Mouse (Mus musculus) stomach, embryonic 15.5 days (tissue): ENCODE measurements around the gene A1bg. TPM values are rescaled to one million over a fixed set of nuclear protein-coding genes. Genes with fewer than 3 reads are reported as not detected.
A peak's percentile ranks its signal among the peaks of the same experiment; 100 is the strongest.

ENCODE experiments used
- ATAC-seq: fragments of 200-750 bp; cut with Nextera tagmentation; 2 replicates; pipeline ENCODE4 v1.8.0; 2017; ENCODE audit warnings: low read depth, moderate number of reproducible peaks, moderate TSS enrichment; ENCODE audit not compliant: insufficient read depth, low FRiP score
- H3K27ac ChIP-seq: fragments of 300-500 bp; sonication (generic); 2 replicates; pipeline ENCODE4 v1.5.1; 2015; ENCODE audit warnings: mild to moderate bottlenecking, inconsistent platforms
- H3K27me3 ChIP-seq: fragments of 300-500 bp; sonication (generic); replicated peaks from 2 replicates; pipeline ENCODE4 v1.6.1; 2015; ENCODE audit warnings: inconsistent platforms
- H3K36me3 ChIP-seq: fragments of 300-500 bp; sonication (generic); 2 replicates; pipeline ENCODE4 v1.6.1; 2015; ENCODE audit warnings: inconsistent platforms
- H3K4me1 ChIP-seq: fragments of 300-500 bp; sonication (generic); 2 replicates; pipeline ENCODE4 v1.6.1; 2015; ENCODE audit warnings: inconsistent platforms
- H3K4me2 ChIP-seq: fragments of 300-500 bp; sonication (generic); 2 replicates; pipeline ENCODE4 v1.6.1; 2015; ENCODE audit warnings: mild to moderate bottlenecking, inconsistent platforms
- H3K4me3 ChIP-seq: fragments of 300-500 bp; sonication (generic); replicated peaks from 2 replicates; pipeline ENCODE4 v1.5.1; 2015; ENCODE audit warnings: inconsistent platforms
- H3K9ac ChIP-seq: fragments of 300-500 bp; sonication (generic); 2 replicates; pipeline ENCODE4 v1.6.1; 2015; ENCODE audit warnings: inconsistent platforms
- H3K9me3 ChIP-seq: fragments of 300-500 bp; sonication (generic); 2 replicates; pipeline ENCODE4 v1.6.1; 2016; ENCODE audit warnings: inconsistent platforms
- WGBS: fragments of 180-500 bp; shearing (Covaris S2); methylation state at CpG from one replicate; pipeline ENCODE4 v1.1.7; 2015; 5-methylcytosine and 5-hydroxymethylcytosine counted together
- polyA plus RNA-seq: library from polyadenylated mRNA; unstranded; fragments of >200 nt; fragmentation: Nextera tagmentation; extraction: Ambion mirVana; gene quantifications from 2 replicates; pipeline ENCODE4 v1.2.1, GENCODE M21; 2015

Gene A1bg
- polyA plus RNA-seq, result not detected in 2 replicates

DNA sequence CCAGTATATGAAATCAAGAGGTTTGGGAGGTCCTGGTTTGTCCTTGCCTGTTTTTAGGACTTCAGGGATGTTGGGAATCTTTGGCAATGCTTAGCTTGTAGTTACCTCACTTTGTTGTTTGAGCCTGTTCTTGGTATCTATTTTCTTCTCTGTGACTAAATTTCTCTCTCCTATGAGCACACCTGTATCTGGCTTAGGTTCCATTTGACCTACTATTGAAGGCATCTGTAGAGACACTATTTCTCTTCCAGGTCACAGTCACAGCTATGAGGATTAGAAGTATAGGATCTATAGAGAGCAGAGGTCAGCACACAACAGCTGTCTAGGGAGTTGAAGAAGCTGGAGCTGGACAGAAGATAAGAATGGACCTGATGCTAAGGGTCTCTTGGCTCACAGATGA lies at the start of gene A1bg:
Gene A1bg, minus strand, starts transcription at position 101 of the 400 bp plus-strand sequence.
- ATAC-seq, result no peak
- Histone ChIP-seq H3K4me1 (no peaks in the 10 kb centered on the region), H3K27me3 (no peaks in the 10 kb centered on the region), H3K27ac (no peak within 1 kb of the TSS), H3K4me2 (no peak within 1 kb of the TSS), H3K36me3 (no peaks in the 10 kb centered on the region), H3K9ac (no peak within 1 kb of the TSS), H3K4me3 (no peak within 1 kb of the TSS), H3K9me3 (no peaks in the 10 kb centered on the region)

DNA sequence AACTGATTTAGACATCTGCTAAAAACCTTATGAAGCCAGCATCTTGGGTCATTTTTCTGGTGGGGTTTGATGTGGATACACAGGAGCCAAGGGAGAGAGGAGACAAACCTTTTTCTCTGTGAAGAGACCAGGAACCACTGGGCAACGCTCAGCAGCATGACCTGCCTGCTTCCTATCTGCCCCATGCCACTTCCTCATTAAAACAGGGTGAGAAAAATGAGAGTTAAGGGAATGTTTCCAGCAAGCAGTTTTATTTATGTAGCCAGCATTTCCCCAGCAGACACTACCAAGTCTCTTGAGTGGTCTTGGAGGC lies 45.7 kb upstream of the A1bg start:
- no peak overlapping the region for H3K9ac ChIP-seq
- no peaks in the 10 kb centered on the region for H3K4me1 ChIP-seq
- no peaks in the 10 kb centered on the region for H3K27me3 ChIP-seq
- no peak overlapping the region for H3K4me3 ChIP-seq
- 71% methylated on average over 1 of the region's 1 CpGs for WGBS
- no peaks in the 10 kb centered on the region for H3K9me3 ChIP-seq
- no peak overlapping the region for H3K27ac ChIP-seq
- H3K36me3 ChIP-seq, result no peaks in the 10 kb centered on the region
- ATAC-seq, result no peak
- no peak overlapping the region for H3K4me2 ChIP-seq

DNA sequence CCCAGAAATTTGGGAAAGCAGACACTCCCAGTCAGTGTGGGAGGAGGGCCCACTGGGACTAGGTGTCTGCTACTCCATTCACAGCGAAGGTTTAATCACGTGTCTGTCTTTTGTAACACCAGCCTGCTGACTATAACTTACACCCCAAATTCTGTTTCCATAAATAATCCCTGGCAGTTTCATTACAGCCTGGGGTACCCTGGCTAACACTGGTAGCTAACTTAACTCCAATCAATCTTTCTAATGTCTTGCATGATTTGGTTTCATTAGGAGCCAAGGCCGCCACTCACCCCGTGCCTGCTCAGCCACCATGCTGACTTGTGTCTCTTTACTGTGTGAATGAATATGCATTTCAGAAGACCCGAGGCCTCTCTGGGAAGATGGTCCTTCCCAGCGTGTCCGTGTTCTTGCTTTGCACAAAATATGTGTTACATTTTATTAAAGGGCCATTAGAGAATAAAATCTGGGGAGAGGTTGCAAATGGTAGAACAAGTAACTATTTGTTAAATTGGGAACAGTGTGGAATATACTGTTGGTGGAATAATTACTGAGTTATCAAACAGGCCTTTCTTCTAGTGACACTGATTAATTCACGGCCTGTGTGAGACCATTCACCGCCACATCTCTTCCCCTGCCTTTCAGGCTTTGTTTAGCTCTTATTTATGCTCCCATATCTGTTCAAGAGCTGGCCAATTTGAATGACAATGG lies 45.2 kb upstream of the A1bg start:
- ATAC-seq, result no peak
- H3K36me3 ChIP-seq, result no peaks in the 10 kb centered on the region
- H3K4me1 ChIP-seq, result no peaks in the 10 kb centered on the region
- no peak overlapping the region for H3K4me2 ChIP-seq
- H3K4me3 ChIP-seq, result no peak overlapping the region
- no peaks in the 10 kb centered on the region for H3K9me3 ChIP-seq
- H3K27ac ChIP-seq, result no peak overlapping the region
- WGBS, result 65% methylated on average over 9 of the region's 9 CpGs
- no peaks in the 10 kb centered on the region for H3K27me3 ChIP-seq
- no peak overlapping the region for H3K9ac ChIP-seq

DNA sequence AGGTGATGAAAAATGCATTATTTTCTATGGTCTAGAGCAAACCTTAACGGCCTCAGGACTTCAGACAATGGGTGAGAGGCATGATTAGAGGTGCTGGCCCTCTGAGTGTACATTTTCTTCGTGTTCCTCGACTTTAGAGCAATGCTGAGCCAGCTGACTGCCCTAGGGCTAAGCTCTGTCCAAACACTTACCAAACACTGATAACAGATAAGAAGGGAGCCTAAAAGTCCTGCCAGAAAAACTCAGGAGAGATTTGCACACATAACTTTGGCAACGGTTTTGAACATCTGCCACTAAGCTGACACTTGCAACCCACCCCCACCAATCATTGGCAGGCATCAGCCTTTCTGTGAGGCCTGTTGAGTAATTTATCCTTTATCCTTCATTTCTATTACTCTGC lies 2.9 kb upstream of the A1bg start:
- no peak overlapping the region for H3K9ac ChIP-seq
- no peak overlapping the region for H3K4me3 ChIP-seq
- no peaks in the 10 kb centered on the region for H3K27me3 ChIP-seq
- no peak for ATAC-seq
- H3K4me2 ChIP-seq, result no peak overlapping the region
- H3K36me3 ChIP-seq, result no peaks in the 10 kb centered on the region
- H3K9me3 ChIP-seq, result no peaks in the 10 kb centered on the region
- H3K4me1 ChIP-seq, result no peaks in the 10 kb centered on the region
- H3K27ac ChIP-seq, result no peak overlapping the region
- 26% methylated on average over 4 of the region's 4 CpGs for WGBS

DNA sequence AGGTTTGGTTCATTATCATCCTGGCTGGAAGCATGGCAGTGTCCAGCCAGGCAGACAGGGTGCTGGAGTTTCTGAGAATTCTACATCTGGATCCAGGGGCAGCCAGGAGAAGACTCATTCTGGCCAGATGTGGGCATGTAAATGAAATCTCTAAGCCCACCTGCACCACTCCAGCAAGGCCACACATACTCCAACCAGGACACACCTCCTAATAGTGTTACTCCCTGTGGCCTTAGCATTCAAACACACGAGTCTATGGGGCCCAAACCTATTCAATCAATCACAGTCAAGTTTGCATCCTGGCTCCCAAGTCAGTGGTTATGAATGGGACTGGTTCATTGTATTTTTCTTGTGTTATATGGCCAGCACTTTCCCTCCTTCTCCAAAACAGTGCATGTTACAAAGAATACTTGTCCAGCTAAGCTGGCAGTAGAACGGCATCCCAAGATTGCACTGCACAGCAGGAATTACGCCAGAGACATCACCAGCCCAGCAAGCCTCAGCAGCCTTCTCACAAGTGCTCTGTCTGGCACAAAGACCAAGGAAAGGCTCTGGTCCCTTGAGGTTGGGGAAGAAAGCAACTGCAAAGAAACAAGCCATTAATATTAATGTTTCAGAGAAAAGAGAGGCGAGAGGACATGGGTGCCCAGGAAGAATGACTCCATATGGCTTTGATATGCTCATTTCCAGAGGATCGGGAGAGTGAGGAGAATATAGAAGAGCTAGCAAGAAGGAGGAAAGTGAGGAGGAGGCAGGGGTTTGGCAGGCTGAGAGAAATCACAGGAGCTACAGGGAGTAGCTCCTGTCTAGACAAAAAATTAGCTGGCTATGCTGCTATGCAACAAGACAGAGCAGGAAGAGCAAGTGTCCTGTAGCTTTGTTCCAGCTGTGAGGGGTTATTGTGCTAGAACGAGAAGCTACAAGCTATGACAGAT lies 18.8 kb downstream of the A1bg start:
- ATAC-seq, result no peak
- H3K4me2 ChIP-seq, result no peak overlapping the region
- no peak overlapping the region for H3K27ac ChIP-seq
- H3K9ac ChIP-seq, result no peak overlapping the region
- no peaks in the 10 kb centered on the region for H3K9me3 ChIP-seq
- H3K4me3 ChIP-seq, result no peak overlapping the region
- no peaks in the 10 kb centered on the region for H3K4me1 ChIP-seq
- H3K27me3 ChIP-seq, result no peaks in the 10 kb centered on the region
- WGBS, result 59% methylated on average over 6 of the region's 6 CpGs
- H3K36me3 ChIP-seq, result no peaks in the 10 kb centered on the region

DNA sequence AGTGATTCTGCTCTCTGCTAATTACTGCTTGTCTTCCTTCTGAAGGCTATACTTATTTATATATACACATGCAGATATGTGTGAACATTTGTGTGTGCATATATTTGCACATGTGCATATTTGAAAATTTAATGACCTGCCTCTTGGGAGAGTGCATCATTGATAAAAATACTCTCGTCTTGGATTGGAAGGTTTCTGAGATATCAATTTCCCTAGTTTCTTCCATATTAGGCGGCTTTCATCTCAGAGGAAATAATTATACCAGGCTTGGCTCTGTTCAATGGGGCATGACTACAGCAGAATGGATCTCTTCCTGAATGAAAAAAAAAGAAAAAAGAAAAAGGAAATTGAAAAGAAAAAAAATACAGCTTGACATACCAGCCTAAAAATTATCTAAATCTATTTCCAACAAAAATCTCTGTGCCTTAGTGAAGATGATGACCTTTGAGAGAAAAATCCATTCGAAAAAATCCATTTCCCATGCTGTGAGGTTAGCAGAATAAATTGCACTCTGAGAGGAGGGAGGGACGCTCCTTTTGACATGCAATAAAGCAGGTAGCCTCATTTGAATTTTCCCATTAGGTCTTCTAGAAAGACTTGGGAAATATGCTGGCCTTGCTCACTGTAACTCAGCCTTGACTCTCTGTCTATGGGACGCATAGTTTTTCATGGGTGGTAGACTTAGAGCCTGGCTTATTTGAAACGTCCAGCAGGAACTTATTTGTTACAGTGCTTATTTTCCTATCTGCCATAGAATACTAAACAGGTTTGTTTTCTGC lies 24.4 kb downstream of the A1bg start:
- Histone ChIP-seq H3K4me2 (no peak overlapping the region), H3K4me1 (no peaks in the 10 kb centered on the region)
- ATAC-seq, result no peak

DNA sequence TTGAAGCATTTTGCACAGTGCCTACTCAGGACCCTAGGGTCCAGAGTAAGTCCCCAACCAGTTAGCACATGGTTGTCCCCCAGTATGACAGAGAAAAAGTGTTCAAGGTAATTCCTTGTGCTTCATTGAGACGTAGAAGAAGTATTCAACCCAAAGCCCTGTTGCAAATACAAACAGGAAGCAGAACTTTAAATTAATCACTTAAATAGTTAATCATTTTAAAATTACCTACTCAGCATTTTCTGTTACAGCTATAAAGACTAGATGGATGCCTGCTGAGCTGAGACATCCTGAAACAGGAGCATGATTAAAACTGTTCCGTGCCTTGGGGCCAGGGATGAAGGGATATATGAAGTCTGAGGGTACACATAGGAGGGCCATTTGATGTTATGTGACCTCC lies 26.8 kb downstream of the A1bg start:
- H3K4me2 ChIP-seq, result no peak overlapping the region
- no peaks in the 10 kb centered on the region for H3K36me3 ChIP-seq
- WGBS, result 70% methylated on average over 2 of the region's 2 CpGs
- no peak overlapping the region for H3K27ac ChIP-seq
- no peaks in the 10 kb centered on the region for H3K4me1 ChIP-seq
- H3K9me3 ChIP-seq, result no peaks in the 10 kb centered on the region
- ATAC-seq, result no peak
- H3K27me3 ChIP-seq, result no peaks in the 10 kb centered on the region
- no peak overlapping the region for H3K9ac ChIP-seq
- H3K4me3 ChIP-seq, result no peak overlapping the region

More for the DNA sequence above, 24.4 kb downstream of the A1bg start:
- Histone ChIP-seq H3K27ac (no peak overlapping the region), H3K4me3 (no peak overlapping the region), H3K36me3 (no peaks in the 10 kb centered on the region), H3K9me3 (no peaks in the 10 kb centered on the region), H3K27me3 (no peaks in the 10 kb centered on the region), H3K9ac (no peak overlapping the region)
- WGBS, result 70% methylated on average over 6 of the region's 6 CpGs

DNA sequence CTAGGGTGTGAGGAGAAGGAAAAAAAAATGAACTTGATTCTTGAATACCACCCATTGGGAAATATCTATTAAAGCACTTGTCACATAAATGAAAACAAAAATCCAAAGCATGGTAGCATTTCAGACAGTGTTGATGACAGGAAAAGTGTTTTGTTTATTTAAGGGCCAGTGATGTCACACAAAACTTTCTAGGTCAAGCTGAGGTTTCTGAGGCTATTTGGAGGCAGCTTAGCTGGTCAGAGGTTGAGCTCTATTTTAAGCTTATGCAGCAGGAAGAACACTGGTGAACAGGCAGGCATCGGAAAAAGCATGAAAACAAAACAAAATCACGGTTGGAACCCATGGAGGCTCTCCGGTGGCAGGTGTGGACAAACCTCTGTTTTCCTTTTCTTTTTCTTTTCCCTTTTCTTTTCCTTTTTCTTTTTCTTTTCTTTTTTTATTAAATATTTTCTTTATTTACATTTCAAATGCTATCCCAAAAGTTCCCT lies 29.8 kb downstream of the A1bg start:
- Histone ChIP-seq H3K27me3 (no peaks in the 10 kb centered on the region), H3K27ac (no peak overlapping the region), H3K9me3 (no peaks in the 10 kb centered on the region), H3K4me1 (no peaks in the 10 kb centered on the region), H3K36me3 (no peaks in the 10 kb centered on the region), H3K4me3 (no peak overlapping the region), H3K9ac (no peak overlapping the region), H3K4me2 (no peak overlapping the region)
- 53% methylated on average over 3 of the region's 3 CpGs for WGBS
- ATAC-seq, result no peak

DNA sequence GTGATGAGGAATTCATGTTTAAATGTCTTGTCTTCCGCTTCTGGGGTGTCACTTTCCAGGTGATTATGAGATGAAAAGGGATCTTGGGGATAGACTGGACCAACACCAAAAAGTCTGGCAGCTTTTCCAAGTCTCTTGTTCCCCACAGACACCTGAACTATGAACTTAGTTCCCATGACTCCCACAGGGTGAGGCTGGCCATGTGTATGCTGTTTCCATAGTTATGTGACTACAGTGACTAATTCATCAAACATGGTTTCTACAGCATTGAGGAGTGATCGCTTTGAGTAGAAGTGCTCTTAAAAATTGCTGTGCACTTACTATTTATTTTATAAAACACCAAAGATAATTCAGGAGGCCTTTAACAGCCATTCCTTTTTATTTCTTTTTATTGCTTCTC lies 34.1 kb downstream of the A1bg start:
- Histone ChIP-seq H3K4me1 (no peaks in the 10 kb centered on the region), H3K27ac (no peak overlapping the region), H3K36me3 (no peaks in the 10 kb centered on the region), H3K4me3 (no peak overlapping the region), H3K9me3 (no peaks in the 10 kb centered on the region), H3K9ac (no peak overlapping the region), H3K27me3 (no peaks in the 10 kb centered on the region), H3K4me2 (no peak overlapping the region)
- WGBS, result 69% methylated on average over 2 of the region's 2 CpGs
- ATAC-seq, result peak; percentile 87; the same call in 1 of the 2 replicates

DNA sequence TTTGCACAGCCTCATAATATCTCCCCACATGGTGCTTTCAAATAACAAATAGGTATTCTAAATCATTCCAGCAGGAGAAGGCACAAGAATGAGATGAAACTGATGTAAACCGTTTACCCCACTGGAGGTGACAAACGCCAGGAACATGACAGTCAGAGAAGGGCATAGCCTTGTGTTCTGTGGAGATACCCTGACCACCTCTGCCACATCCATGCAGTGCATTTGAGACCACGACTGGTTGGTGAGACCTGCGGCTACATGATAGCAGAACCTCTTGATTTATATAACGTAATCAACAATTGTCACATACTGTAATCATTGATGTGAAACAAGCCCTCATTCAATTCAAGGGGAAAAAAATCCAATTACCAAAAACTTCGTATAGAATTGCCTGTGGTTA lies 47.1 kb downstream of the A1bg start:
- no peak for ATAC-seq
- Histone ChIP-seq H3K4me2 (no peak overlapping the region), H3K9ac (no peak overlapping the region), H3K27me3 (no peaks in the 10 kb centered on the region), H3K4me1 (no peaks in the 10 kb centered on the region), H3K36me3 (no peaks in the 10 kb centered on the region), H3K4me3 (no peak overlapping the region), H3K9me3 (no peaks in the 10 kb centered on the region), H3K27ac (no peak overlapping the region)
- 78% methylated on average over 6 of the region's 6 CpGs for WGBS

DNA sequence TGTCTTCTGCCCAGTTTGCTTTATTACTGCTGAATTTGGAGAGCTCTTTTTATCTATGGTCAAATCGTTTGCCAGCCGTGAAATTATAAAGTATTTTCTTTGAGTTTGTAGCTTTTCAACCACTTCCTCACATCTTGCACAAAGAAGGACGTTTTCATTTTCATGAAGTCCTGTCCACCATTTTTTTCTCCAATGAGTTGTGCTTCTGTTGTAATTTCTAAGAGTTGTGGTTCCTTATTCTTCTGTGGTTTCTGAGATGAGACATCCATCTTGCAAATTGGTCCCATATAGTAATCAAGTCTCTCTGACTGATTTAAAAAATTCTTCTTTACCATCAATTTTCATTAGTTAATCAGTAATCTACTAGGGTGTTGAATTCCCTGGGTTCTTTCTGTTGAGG lies 60.4 kb downstream of the A1bg start:
- no peak overlapping the region for H3K4me2 ChIP-seq
- WGBS, result 83% methylated on average over 3 of the region's 3 CpGs

DNA sequence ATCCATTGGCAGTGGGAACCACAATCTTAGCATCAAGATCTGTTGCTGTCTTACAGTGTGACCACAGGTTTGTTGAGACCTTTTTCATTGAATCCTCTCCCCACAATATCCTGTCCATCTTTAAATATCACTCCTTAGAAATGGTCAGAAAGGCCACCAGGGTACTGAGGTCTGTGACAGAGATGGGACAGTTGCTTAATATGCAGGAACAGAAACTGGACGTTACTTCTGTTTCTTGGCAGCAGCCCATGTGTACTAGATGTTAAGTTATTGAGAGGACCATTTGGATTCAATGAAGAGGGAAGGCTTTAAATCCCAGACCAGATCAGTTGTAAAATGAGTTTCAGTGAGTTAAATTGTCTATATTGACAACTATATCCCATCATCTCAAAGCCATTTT lies 67.7 kb downstream of the A1bg start:
- H3K36me3 ChIP-seq, result no peaks in the 10 kb centered on the region
- no peak for ATAC-seq
- no peak overlapping the region for H3K4me3 ChIP-seq
- H3K4me1 ChIP-seq, result peaks cover 10% of the 10 kb centered on the region; the same call in 1 of the 2 replicates
- no peaks in the 10 kb centered on the region for H3K9me3 ChIP-seq
- H3K27me3 ChIP-seq, result no peaks in the 10 kb centered on the region
- H3K9ac ChIP-seq, result no peak overlapping the region
- no peak overlapping the region for H3K4me2 ChIP-seq
- 63% methylated on average over 1 of the region's 1 CpGs for WGBS
- no peak overlapping the region for H3K27ac ChIP-seq

More for the DNA sequence above, 60.4 kb downstream of the A1bg start:
- no peak overlapping the region for H3K27ac ChIP-seq
- H3K36me3 ChIP-seq, result no peaks in the 10 kb centered on the region
- H3K4me1 ChIP-seq, result no peaks in the 10 kb centered on the region
- no peak overlapping the region for H3K4me3 ChIP-seq
- no peaks in the 10 kb centered on the region for H3K9me3 ChIP-seq
- no peak overlapping the region for H3K9ac ChIP-seq
- ATAC-seq, result no peak
- no peaks in the 10 kb centered on the region for H3K27me3 ChIP-seq
